Mouse (Mus musculus): ENCODE data around the gene Olfr183. TPM values are rescaled to one million over a fixed set of nuclear protein-coding genes. Genes with fewer than 3 reads are reported as not detected.

Olfr183 gene
- not detected in 2 replicates for polyA plus RNA-seq (2012; ENCODE audit: low replicate concordance)

GRCm38 (mm10) chr16:58995057-58995456 lies at the start of gene Olfr183:
Gene Olfr183, plus strand, starts transcription at chr16:58995357.

GRCm38 (mm10) chr16:59030191-59030590 lies 35.0 kb downstream of the Olfr183 start, which contains the start of gene Olfr186:
Gene Olfr186, minus strand, starts transcription at chr16:59030291.

DNA sequence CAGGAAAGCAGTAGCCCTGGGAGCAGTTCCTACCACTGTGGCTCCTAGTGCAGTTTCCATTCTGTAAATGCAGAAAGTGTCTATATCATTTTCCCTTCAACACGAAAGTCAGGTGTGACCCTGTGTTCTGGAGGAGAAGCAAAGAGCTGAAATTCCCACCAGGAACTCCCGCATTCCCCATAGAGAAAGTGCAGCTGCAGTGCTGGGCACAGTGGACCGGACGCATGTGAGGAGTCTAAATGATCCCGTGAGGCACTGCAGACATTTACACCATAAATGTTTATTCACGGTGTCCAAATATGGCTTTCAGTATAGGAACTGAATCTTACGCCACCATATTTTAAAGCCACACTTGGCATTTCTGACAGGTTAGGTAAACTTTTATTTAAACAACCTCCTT lies 44.6 kb downstream of the Olfr183 start, which contains the start of gene Olfr187:
TSS of gene Olfr187 (minus strand) at position 58 of the 400 bp plus-strand sequence.

Other genes with a start within 250 kb of the Olfr183 start
- not detected in 2 replicates for gene Olfr172, start 232.2 kb upstream of the Olfr183 start, polyA plus RNA-seq (2012; ENCODE audit: low replicate concordance)
- not detected in 2 replicates for gene Olfr173, start 195.1 kb upstream of the Olfr183 start, polyA plus RNA-seq (2012; ENCODE audit: low replicate concordance)
- gene Olfr175-ps1, start 168.6 kb upstream of the Olfr183 start, polyA plus RNA-seq (2012; ENCODE audit: low replicate concordance) = not detected in 2 replicates
- not detected in 2 replicates for gene Olfr177, start 120.6 kb upstream of the Olfr183 start, polyA plus RNA-seq (2012; ENCODE audit: low replicate concordance)
- not detected in 2 replicates for gene Olfr178, start 103.3 kb upstream of the Olfr183 start, polyA plus RNA-seq (2012; ENCODE audit: low replicate concordance)
- not detected in 2 replicates for gene Olfr181, start 66.6 kb upstream of the Olfr183 start, polyA plus RNA-seq (2012; ENCODE audit: low replicate concordance)
- not detected in 2 replicates for gene Olfr180, start 66.0 kb upstream of the Olfr183 start, polyA plus RNA-seq (2012; ENCODE audit: low replicate concordance)
- not detected in 2 replicates for gene Olfr186, start 34.9 kb downstream of the Olfr183 start, polyA plus RNA-seq (2012; ENCODE audit: low replicate concordance)
- not detected in 2 replicates for gene Olfr187, start 44.4 kb downstream of the Olfr183 start, polyA plus RNA-seq (2012; ENCODE audit: low replicate concordance)
- gene Olfr190, start 82.6 kb downstream of the Olfr183 start, polyA plus RNA-seq (2012; ENCODE audit: low replicate concordance) = not detected in 2 replicates
- gene Olfr191, start 94.5 kb downstream of the Olfr183 start, polyA plus RNA-seq (2012; ENCODE audit: low replicate concordance) = not detected in 2 replicates
- gene Olfr193, start 116.5 kb downstream of the Olfr183 start, polyA plus RNA-seq (2012; ENCODE audit: low replicate concordance) = not detected in 2 replicates
- gene Olfr194, start 125.7 kb downstream of the Olfr183 start, polyA plus RNA-seq (2012; ENCODE audit: low replicate concordance) = not detected in 2 replicates
- gene Olfr195, start 151.7 kb downstream of the Olfr183 start, polyA plus RNA-seq (2012; ENCODE audit: low replicate concordance) = not detected in 2 replicates
- 0.14 TPM in 1 of 2 replicates, not detected in the other for gene Olfr196, start 175.1 kb downstream of the Olfr183 start, polyA plus RNA-seq (2012; ENCODE audit: low replicate concordance)
- not detected in 2 replicates for gene Olfr198, start 208.2 kb downstream of the Olfr183 start, polyA plus RNA-seq (2012; ENCODE audit: low replicate concordance)
- gene Olfr199, start 224.4 kb downstream of the Olfr183 start, polyA plus RNA-seq (2012; ENCODE audit: low replicate concordance) = not detected in 2 replicates